Mouse (Mus musculus) cerebellum, adult 2 months (tissue): ENCODE data around the gene Ap1ar.

ENCODE experiments used
- CTCF ChIP-seq: fragments of 200-500 bp; IDR thresholded peaks from 2 replicates; pipeline ENCODE4 v1.5.1; 2011; ENCODE audit warnings: low read depth, mild to moderate bottlenecking, control low read depth, low read length, moderate library complexity, borderline replicate concordance; ENCODE audit not compliant: insufficient read depth
- POLR2A ChIP-seq: fragments of 200-500 bp; IDR thresholded peaks from 2 replicates; pipeline ENCODE4 v1.6.1; 2011; ENCODE audit warnings: low read length, control low read depth, borderline replicate concordance; ENCODE audit not compliant: insufficient read depth

DNA sequence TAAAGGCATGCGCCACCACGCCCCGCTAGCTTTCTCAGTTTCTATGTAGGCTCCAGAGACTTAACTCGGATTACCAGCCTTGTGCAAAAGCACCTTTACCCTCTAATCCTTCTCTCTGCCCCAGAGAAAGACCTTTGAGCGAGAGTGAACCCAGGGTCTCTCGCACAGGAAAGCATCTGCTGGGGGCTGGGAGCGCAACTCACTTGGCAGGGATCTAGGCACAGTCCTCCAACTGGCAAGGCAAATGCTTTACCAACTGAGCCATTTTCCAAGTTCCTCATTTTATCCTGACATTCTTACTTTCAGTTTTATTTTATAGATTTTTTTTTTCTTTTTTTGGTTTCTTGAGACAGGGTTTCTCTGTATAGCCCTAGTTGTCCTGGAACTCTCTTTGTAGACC is 44.3 kb downstream of the Ap1ar start:
- TF ChIP-seq CTCF = no peak
- no peak for TF ChIP-seq POLR2A
